Mouse (Mus musculus) induced T-regulatory cell, adult 2 months (primary cell): ENCODE measurements around the gene Chuk.

Experiments
- DNase-seq: peaks from one replicate; pipeline ENCODE4 v3.0.0-alpha.2; 2012; ENCODE audit warnings: low read depth

Chuk gene

DNA sequence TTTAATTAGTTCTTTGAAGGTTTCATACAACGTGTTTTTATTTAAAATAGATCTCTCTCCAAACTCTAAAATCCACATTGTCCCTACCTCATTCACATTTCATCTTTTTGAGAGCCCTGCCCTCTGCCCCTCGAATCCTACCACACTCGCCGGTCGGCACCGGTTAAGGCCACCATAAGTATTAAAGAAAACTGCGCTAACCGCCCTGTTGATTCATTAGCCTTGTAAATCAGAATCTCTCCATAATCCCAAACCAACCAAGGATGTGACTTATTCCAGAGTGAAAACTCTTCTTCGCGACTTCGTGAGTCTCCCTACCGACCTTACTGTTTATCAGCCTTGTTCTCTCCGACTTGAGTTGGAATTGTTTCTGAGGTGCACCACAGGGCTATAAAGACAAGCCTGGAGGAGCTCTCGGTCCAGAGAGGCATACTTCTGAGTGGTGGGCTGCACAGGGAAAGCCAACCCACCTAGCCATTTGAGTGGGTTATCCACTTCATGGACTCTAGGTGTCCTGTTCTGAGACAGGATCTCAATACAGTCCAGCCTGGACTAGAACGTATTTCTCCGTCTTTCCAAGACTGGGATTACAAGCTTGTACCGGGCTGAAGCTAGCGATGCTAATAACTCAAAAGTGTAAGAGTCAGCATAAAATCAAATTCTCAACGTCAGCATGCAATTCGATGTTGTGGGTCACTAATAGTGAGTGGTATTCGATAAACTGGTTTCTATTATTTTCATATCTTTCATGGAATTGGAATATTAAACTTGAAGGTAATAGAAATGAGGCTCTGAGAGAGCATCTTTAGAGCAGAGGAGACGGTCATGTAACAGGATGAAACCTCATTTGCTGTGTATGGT lies 611 bp upstream of the Chuk start:
- no peak for DNase-seq

DNA sequence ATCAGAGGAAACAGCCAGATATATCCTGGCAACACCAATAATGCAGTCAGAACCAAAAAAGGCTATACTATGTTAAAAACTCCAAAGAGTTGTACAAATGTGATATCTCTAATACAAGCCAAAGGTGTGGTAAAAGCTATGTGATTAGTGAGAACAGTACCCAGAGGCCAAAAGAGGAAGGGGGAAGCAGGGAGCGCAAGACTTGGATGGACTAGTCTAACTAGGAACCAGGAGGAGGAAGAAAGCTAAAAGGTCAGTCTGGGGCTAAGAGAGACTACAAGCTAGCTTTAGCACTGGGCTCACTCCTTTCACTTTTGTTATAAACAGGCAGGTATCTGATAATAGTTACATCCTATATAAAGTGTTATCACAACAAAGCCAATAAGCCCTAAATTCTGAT lies 2.9 kb downstream of the Chuk start:
- no peak for DNase-seq

DNA sequence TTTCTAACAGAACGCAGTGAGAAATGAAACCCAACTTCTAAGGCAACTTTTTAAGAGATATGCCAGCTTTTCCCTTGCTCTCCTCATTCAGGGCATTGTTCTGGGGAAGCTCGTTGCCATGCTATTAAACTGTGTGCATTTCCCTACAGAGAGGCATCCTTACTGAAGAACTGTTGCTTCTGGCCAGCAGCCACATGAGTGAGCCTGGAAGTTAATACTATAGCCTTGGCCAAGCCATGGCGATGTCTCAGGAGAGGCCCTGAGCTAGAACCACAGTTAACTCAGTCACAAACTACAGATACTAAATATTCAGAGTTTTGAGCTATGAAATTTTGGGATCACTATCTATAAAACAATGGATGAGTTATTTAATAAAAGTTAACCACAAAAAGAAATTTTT lies 4.3 kb downstream of the Chuk start:
- DNase-seq, result no peak

DNA sequence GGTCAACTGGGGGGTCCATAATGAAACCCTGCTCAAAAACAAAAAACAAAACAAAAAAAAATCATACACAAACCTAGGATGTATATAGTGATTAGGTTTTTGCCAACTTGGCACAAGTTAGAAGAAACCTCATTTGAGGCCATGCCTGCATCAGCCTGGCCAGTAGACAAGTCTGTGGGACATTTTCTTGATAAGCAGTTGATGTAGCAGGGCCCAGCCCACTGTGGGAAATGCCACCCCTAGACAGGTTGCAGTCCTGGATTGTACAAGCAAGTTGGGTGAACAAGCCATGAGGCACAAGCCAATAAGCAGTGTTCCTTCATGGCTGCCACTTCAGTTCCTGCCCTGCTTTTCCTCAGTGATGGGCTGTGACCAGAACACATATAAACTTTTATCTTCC lies 6.4 kb downstream of the Chuk start:
- DNase-seq, result no peak

GRCm38 (mm10) chr19:44086278-44086677 lies 21.0 kb downstream of the Chuk start:
- DNase-seq, result no peak

DNA sequence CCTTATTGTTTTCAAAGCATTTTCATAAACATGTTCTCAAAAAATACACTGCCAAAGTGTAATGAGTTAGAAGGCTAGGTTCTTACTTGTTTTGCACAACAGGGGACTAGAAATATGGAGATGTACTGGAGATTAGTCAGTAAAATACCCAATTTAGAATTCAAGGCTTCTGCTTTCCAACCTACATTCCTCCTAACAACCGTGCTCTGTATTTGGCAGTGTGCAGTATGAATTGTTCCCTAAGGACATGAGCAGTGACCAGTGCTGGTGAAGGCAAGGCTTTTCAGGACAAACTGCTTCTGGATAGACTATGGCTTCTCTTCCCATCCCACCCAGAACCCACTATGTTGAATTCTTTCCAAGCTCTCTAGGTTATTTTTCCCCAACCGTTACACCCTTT lies 26.4 kb downstream of the Chuk start:
- no peak for DNase-seq

GRCm38 (mm10) chr19:44080023-44080422 lies 27.3 kb downstream of the Chuk start:
- no peak for DNase-seq

DNA sequence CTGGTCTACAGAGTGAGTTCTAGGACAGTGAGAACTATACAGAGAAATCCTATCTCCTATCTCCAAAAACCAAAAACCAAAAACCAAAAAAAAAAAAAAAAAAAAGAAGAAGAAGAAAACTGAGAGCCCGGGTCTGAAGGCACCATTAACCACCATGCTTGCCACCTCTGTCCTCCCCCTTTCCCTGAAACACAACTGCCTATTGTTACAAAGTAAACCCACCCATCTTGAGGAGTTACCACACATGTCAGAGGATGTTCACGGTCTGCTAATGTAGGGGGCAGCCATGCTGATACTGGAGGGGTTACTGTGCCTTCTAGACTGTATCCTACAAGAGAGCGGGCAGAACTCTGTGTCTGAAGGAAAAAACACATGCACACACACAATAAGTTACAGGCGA lies 30.3 kb downstream of the Chuk start:
- DNase-seq, result no peak

GRCm38 (mm10) chr19:44076457-44076856 lies 30.8 kb downstream of the Chuk start:
- no peak for DNase-seq

- DNase-seq, result no peak
Measured at GRCm38 (mm10) chr19:44074986-44075385, 32.3 kb downstream of the Chuk start.

DNA sequence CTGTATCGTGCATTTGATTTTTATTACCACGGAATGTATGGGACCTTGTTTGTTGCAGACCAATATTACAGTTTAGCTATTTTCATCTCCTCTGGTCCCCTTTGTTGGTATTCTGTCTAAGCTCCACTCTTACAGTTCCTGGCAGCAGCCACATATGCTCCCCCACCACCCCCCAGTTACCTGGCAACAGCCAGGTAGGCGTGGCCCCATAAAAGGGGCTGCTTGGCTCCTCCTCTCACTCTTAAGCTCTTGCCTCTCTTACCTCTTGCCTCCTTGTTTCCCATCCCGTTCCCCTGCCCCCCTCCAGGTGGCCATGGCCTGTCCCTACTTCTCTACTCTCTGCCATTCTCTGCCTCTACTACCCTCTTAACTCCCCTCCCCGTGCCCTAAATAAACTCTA lies 36.1 kb downstream of the Chuk start:
- peak; percentile 4 for DNase-seq

GRCm38 (mm10) chr19:44069914-44070232 lies 37.4 kb downstream of the Chuk start:
- no peak for DNase-seq

- peak; percentile 86 for DNase-seq
Measured at GRCm38 (mm10) chr19:44069121-44069913, 38.0 kb downstream of the Chuk start, which contains the start of gene Erlin1. Gene Erlin1, minus strand, starts transcription at chr19:44069785.

DNA sequence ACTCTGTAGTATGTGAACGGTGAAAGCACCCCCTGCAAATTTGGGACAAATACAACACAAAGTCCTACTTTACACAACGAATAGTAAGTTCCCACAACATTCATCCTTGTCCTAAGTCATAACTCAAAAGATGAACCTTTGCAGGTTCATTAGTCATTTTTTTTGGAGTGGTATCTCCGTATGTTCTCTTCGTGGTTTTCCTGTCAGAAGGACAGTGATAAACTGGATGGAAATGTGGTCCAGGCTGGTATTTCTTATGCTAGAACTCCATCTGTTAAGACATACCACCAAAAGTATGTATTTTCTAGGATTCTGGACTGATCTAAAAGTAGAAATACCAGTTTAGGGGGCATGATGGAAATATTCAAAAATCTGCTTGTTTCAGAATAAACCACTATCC lies 39.0 kb downstream of the Chuk start:
- DNase-seq, result peak; percentile 23

GRCm38 (mm10) chr19:44067323-44068049 lies 39.8 kb downstream of the Chuk start:
- DNase-seq, result peak; percentile 39

DNA sequence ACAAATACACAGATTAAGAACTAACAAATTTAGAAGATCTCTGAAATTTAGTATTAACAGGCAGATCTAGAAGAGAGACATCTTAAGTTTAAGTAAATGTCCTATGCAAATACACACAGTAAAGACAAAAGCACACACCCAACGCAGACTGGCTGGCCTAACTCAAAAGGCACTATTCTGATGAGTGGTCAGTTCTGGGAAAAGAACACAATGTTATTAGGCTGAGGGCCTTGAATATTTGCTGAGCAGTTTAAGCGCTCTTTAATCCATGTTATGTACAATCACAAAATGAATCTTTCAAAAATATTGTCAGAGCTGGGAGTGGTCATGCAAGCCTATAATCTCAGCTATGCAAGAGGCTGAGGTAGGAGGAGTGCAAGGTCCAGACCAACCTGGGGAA lies 42.5 kb downstream of the Chuk start:
- no peak for DNase-seq

DNA sequence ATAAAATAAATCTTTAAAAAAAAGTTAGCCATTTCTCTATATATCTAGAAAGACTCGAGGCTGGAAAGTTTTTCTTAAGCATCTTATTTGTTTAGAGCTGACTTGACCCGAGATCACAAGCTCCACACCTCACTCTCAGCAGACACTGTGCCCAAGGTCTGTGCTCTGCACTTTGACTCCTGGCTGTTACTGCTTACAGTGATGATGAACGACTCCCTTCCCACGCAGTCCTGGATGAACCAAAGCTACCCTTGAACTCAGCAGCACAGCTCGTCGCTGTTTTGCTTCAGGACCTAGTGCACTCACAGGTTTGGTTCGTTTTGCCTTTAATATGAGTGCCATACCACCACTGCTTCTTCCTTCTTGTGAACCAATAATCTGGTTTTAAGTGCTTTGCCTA lies 43.5 kb downstream of the Chuk start:
- no peak for DNase-seq

GRCm38 (mm10) chr19:44060226-44060625 lies 47.1 kb downstream of the Chuk start:
- no peak for DNase-seq

GRCm38 (mm10) chr19:44055173-44055826 lies 52.0 kb downstream of the Chuk start:
- no peak for DNase-seq

- DNase-seq, result no peak
Measured at GRCm38 (mm10) chr19:44050388-44050787, 56.9 kb downstream of the Chuk start.

DNA sequence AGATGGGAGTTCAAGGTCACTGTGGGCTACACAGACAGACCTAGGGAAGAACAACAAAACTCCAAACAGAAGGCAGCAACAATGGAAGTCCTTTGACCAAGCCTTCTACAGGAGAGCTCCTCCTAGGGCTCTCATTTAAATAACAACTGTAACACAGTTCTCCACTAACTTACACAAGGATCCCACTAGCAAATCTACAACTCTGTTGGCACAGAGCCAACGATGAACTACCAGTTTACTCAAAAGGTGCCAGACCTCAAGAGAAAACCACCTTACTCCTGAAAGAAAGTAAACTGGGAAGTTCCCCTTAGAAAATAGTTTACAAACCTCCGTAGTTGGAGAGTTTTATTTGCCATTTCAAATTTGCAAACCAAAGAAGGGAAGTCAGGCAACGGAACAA lies 58.0 kb downstream of the Chuk start:
- no peak for DNase-seq

GRCm38 (mm10) chr19:44045847-44046246 lies 61.4 kb downstream of the Chuk start:
- DNase-seq, result no peak
